Mouse (Mus musculus) frontal cortex, postnatal 10 days (tissue): ENCODE measurements around the gene Cd300ld5.
"Not testable (repeated sequence)": the region's sequence is repeated elsewhere in the genome, so short reads cannot be mapped to it uniquely, and the experiment has no call there.

ENCODE experiments used
- DNase-seq, 2 experiments: peaks; one replicate each; pipeline ENCODE4 v3.0.0; 2022; ENCODE audit warnings: low spot score in 2 of 2, mixed read lengths in 1 of 2

Cd300ld5 gene

GRCm38 (mm10) chr11:115049282-115049895, 11.8 kb upstream of the Cd300ld5 start:
- DNase-seq, result no peak

GRCm38 (mm10) chr11:115048259-115048658, 10.7 kb upstream of the Cd300ld5 start, which contains the start of gene Cd300ld3:
Cd300ld3 (minus strand) TSS chr11:115048409.
- DNase-seq, result no peak

GRCm38 (mm10) chr11:115026912-115027311, 10.7 kb downstream of the Cd300ld5 start, which contains the start of gene Cd300ld4:
Cd300ld4 (minus strand) TSS chr11:115027012.
- DNase-seq, result not testable (repeated sequence)

- DNase-seq, result not testable (repeated sequence)
Observed at GRCm38 (mm10) chr11:115016093-115016492, 21.5 kb downstream of the Cd300ld5 start, which contains the start of gene Cd300ld2. Cd300ld2 (minus strand) TSS chr11:115016193.

GRCm38 (mm10) chr11:115004070-115004469, 33.5 kb downstream of the Cd300ld5 start:
- DNase-seq, result no peak

- no peak for DNase-seq
Observed at GRCm38 (mm10) chr11:115001474-115002040, 36.0 kb downstream of the Cd300ld5 start, which contains the start of gene Cd300c2. Cd300c2 (minus strand) TSS chr11:115001880.

- DNase-seq, result no peak
Observed at GRCm38 (mm10) chr11:114989793-114990192, 47.8 kb downstream of the Cd300ld5 start, which contains the start of gene Cd300ld. Cd300ld (minus strand) TSS chr11:114989922.

GRCm38 (mm10) chr11:114981866-114982265, 55.7 kb downstream of the Cd300ld5 start:
- DNase-seq, result no peak
